Mouse (Mus musculus): Measurements from ENCODE around the gene Tmcc1.

GRCm38 (mm10) chr6:116081375-116081774 lies 111.9 kb downstream of the Tmcc1 start:
- TF ChIP-seq CTCF (IDR thresholded peaks at IDR 0.05; ENCODE audit: control insufficient read depth, insufficient read depth, insufficient replicate concordance, low read depth, low read length) (no peak), POLR2A (IDR thresholded peaks at IDR 0.05; ENCODE audit: control insufficient read depth, low read depth, low read length) (no peak)

All from testis, adult 2 months (tissue).